In the genomic region with DNA sequence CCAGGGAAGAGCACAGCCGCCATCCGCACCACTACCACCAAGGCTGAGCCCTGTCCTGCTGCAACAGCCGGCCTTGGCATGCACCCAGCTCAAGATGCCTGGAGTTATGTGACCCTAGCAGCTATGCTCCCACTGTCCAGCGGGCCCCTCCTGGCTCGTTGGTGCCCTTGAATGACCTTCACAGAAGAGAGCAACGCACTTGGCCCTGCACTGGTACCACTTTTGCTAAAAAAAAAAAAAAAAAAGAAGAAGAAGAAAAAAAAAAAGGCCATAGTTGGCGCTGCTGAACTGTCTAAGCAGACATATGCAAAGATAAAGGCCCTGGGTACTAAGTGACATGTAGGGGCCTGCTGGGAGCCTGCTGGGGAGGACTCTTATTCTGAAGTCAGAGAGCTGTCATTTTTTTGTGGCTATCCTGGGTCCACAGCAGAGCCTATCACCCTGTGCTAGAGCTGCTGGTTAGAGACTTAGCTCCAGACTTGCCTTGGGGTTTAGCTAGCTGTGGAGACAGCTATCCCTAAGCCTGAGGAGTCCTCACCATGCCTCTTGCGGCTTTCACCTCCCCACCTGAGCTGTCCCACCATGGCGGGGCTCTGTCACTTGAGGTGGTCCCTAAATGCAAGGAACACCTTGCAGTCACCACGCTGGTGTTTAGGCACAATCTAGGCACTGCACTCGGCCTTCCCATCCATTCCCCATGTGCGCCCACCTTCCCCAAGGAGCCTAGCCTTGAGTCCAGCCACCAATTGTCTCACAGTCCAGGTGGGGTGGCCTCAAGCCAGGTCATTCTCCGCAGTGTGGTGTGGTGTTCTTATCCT, we compare ENCODE assay signal across 8 mouse cellular contexts. TPM values are rescaled to one million over a fixed set of nuclear protein-coding genes. Genes with fewer than 3 reads are reported as not detected.
DNase-seq lines count a peak whose midpoint lies in the region; ATAC-seq lines count a peak whose summit lies in the region.

No protein-coding gene starts in this region.

- 73% methylated on average over 13 of the region's 13 CpGs for WGBS in midbrain, embryonic 11.5 days
- WGBS in midbrain, embryonic 10.5 days, result 73% methylated on average over 13 of the region's 13 CpGs
- WGBS in kidney, embryonic 16.5 days, result 53% methylated on average over 13 of the region's 13 CpGs

- DNase-seq in midbrain, embryonic 11.5 days (ENCODE audit: low spot score, missing footprints), result no peak
- DNase-seq in midbrain, embryonic 10.5 days (ENCODE audit: low spot score), result no peak
- peak; percentile 36 for DNase-seq in NIH3T3 (ENCODE audit: low read depth)
- peak; percentile 79 for DNase-seq in gastrocnemius, postnatal 14 days
- no peak for DNase-seq in cerebellum, adult 9-10 months
- DNase-seq in layer of hippocampus, postnatal 10 days (ENCODE audit: low spot score in 2 of 2), result no peak

- no peaks in the 10 kb centered on the region for H3K4me1 ChIP-seq in midbrain, embryonic 11.5 days (ENCODE audit: control insufficient read depth, insufficient read depth, low read length)
- H3K4me1 ChIP-seq in midbrain, embryonic 10.5 days, result peaks cover 16% of the 10 kb centered on the region
- H3K4me1 ChIP-seq in kidney, embryonic 16.5 days (ENCODE audit: insufficient read depth, low read length), result peaks cover 9% of the 10 kb centered on the region

- no peak overlapping the region for H3K9ac ChIP-seq in midbrain, embryonic 11.5 days (ENCODE audit: low read length)
- H3K9ac ChIP-seq in kidney, embryonic 16.5 days (replicated peaks; ENCODE audit: low read length), result no peak overlapping the region

- ATAC-seq in midbrain, embryonic 11.5 days (ENCODE audit: low FRiP score), result peak; percentile 22; the same call in 1 of the 2 replicates
- peak; percentile 75 for ATAC-seq in kidney, embryonic 16.5 days (ENCODE audit: low FRiP score, low TSS enrichment)
- ATAC-seq in megakaryocyte-erythroid progenitor cell, adult 5-6 weeks (replicated peaks; ENCODE audit: low FRiP score, low TSS enrichment, poor library complexity, severe bottlenecking), result peak; percentile 94

- H3K4me3 ChIP-seq in midbrain, embryonic 11.5 days (ENCODE audit: low read depth, low read length), result no peak overlapping the region
- H3K4me3 ChIP-seq in midbrain, embryonic 10.5 days, result no peak overlapping the region
- no peak overlapping the region for H3K4me3 ChIP-seq in kidney, embryonic 16.5 days (ENCODE audit: low read length)

- no peaks in the 10 kb centered on the region for H3K36me3 ChIP-seq in midbrain, embryonic 11.5 days (ENCODE audit: control insufficient read depth, insufficient read depth, low read length)
- H3K36me3 ChIP-seq in midbrain, embryonic 10.5 days, result peaks cover 34% of the 10 kb centered on the region
- peaks cover 5% of the 10 kb centered on the region; the same call in 1 of the 2 replicates for H3K36me3 ChIP-seq in kidney, embryonic 16.5 days (ENCODE audit: insufficient read depth, low read length)

- H3K4me2 ChIP-seq in midbrain, embryonic 11.5 days, result no peak overlapping the region
- no peak overlapping the region for H3K4me2 ChIP-seq in kidney, embryonic 16.5 days (replicated peaks; ENCODE audit: low read depth, low read length)

- intact Hi-C loops in gastrocnemius, postnatal 14 days (cut with DNase I; ENCODE audit: low total_unique reads), result loop anchor here (5.0 kb wide), 1 partner anchor 33 kb away; no protein-coding TSS in a partner anchor

- no peaks in the 10 kb centered on the region for H3K9me3 ChIP-seq in midbrain, embryonic 11.5 days (ENCODE audit: control insufficient read depth, low read length)
- no peaks in the 10 kb centered on the region for H3K9me3 ChIP-seq in midbrain, embryonic 10.5 days (replicated peaks)
- no peaks in the 10 kb centered on the region for H3K9me3 ChIP-seq in kidney, embryonic 16.5 days (ENCODE audit: low read length)

- no peaks in the 10 kb centered on the region for H3K27me3 ChIP-seq in midbrain, embryonic 11.5 days (ENCODE audit: control insufficient read depth, insufficient read depth, low read length)
- H3K27me3 ChIP-seq in midbrain, embryonic 10.5 days (ENCODE audit: low read depth, poor library complexity, severe bottlenecking), result no peaks in the 10 kb centered on the region
- H3K27me3 ChIP-seq in kidney, embryonic 16.5 days (ENCODE audit: insufficient read depth, low read length), result no peaks in the 10 kb centered on the region

- H3K27ac ChIP-seq in midbrain, embryonic 11.5 days (ENCODE audit: low read depth, low read length), result no peak overlapping the region
- H3K27ac ChIP-seq in midbrain, embryonic 10.5 days (replicated peaks), result no peak overlapping the region
- peak overlapping the region; percentile 56; the same call in 1 of the 2 replicates for H3K27ac ChIP-seq in kidney, embryonic 16.5 days (ENCODE audit: low read length)

RNA-seq across cellular contexts. Expression of a gene that starts 5.4 kb away (rescaled TPM):
- polyA plus RNA-seq in midbrain, embryonic 11.5 days (2014; fragmentation: Nextera tagmentation; extraction: Ambion mirVana), result 67.1 and 69.7 TPM in 2 replicates
- 79.0 and 79.2 TPM in 2 replicates for polyA plus RNA-seq in midbrain, embryonic 10.5 days (2016; fragmentation: Nextera tagmentation; extraction: Ambion mirVana)
- 1 to 10 TPM; 4.6 to 6.3 TPM for total RNA-seq in gastrocnemius, postnatal 14 days (2021)
- 56.1 and 59.3 TPM in 2 replicates for polyA plus RNA-seq in kidney, embryonic 16.5 days (2015; fragmentation: Nextera tagmentation; extraction: Ambion mirVana)
- total RNA-seq in megakaryocyte-erythroid progenitor cell, adult 5-6 weeks (2014; fragmentation: Nextera tagmentation), result 29.1 and 66.3 TPM in 2 replicates
- 28.2 and 33.5 TPM in 2 replicates for total RNA-seq in megakaryocyte-erythroid progenitor cell, adult 5-6 weeks (2017)
- total RNA-seq in layer of hippocampus, postnatal 10 days (2021), result 10 to 100 TPM; 44.0 to 46.9 TPM

RNA-seq across cellular contexts. Expression of a gene that starts 12.4 kb away (rescaled TPM):
- polyA plus RNA-seq in midbrain, embryonic 11.5 days (2014; fragmentation: Nextera tagmentation; extraction: Ambion mirVana), result 7.5 and 8.3 TPM in 2 replicates
- polyA plus RNA-seq in midbrain, embryonic 10.5 days (2016; fragmentation: Nextera tagmentation; extraction: Ambion mirVana), result 18.6 and 19.9 TPM in 2 replicates
- total RNA-seq in gastrocnemius, postnatal 14 days (2021), result 100 to 1,000 TPM; 163 to 164 TPM
- 47.5 and 51.7 TPM in 2 replicates for polyA plus RNA-seq in kidney, embryonic 16.5 days (2015; fragmentation: Nextera tagmentation; extraction: Ambion mirVana)
- total RNA-seq in megakaryocyte-erythroid progenitor cell, adult 5-6 weeks (2014; fragmentation: Nextera tagmentation), result 7.5 and 8.2 TPM in 2 replicates
- total RNA-seq in megakaryocyte-erythroid progenitor cell, adult 5-6 weeks (2017), result 14.6 and 30.4 TPM in 2 replicates
- 10 to 100 TPM; 43.3 to 45.2 TPM for total RNA-seq in layer of hippocampus, postnatal 10 days (2021)

RNA-seq across cellular contexts. Expression of a gene that starts 18.9 kb away (rescaled TPM):
- polyA plus RNA-seq in midbrain, embryonic 11.5 days (2014; fragmentation: Nextera tagmentation; extraction: Ambion mirVana), result 47.2 and 52.5 TPM in 2 replicates
- 41.9 and 43.3 TPM in 2 replicates for polyA plus RNA-seq in midbrain, embryonic 10.5 days (2016; fragmentation: Nextera tagmentation; extraction: Ambion mirVana)
- total RNA-seq in gastrocnemius, postnatal 14 days (2021), result 10 to 100 TPM; 10.8 to 13.6 TPM
- polyA plus RNA-seq in kidney, embryonic 16.5 days (2015; fragmentation: Nextera tagmentation; extraction: Ambion mirVana), result 38.9 and 41.2 TPM in 2 replicates
- 38.5 and 42.2 TPM in 2 replicates for total RNA-seq in megakaryocyte-erythroid progenitor cell, adult 5-6 weeks (2014; fragmentation: Nextera tagmentation)
- total RNA-seq in megakaryocyte-erythroid progenitor cell, adult 5-6 weeks (2017), result 9.6 and 19.9 TPM in 2 replicates
- total RNA-seq in layer of hippocampus, postnatal 10 days (2021), result 10 to 100 TPM; 48.5 to 52.3 TPM

RNA-seq across cellular contexts. Expression of a gene that starts 30.7 kb away (rescaled TPM):
- 23.4 and 26.2 TPM in 2 replicates for polyA plus RNA-seq in midbrain, embryonic 11.5 days (2014; fragmentation: Nextera tagmentation; extraction: Ambion mirVana)
- polyA plus RNA-seq in midbrain, embryonic 10.5 days (2016; fragmentation: Nextera tagmentation; extraction: Ambion mirVana), result 51.8 TPM in 2 replicates
- 10 to 100 TPM; 35.9 to 38.8 TPM for total RNA-seq in gastrocnemius, postnatal 14 days (2021)
- 115 and 118 TPM in 2 replicates for polyA plus RNA-seq in kidney, embryonic 16.5 days (2015; fragmentation: Nextera tagmentation; extraction: Ambion mirVana)
- total RNA-seq in megakaryocyte-erythroid progenitor cell, adult 5-6 weeks (2014; fragmentation: Nextera tagmentation), result 95.9 and 113 TPM in 2 replicates
- 40.2 and 68.5 TPM in 2 replicates for total RNA-seq in megakaryocyte-erythroid progenitor cell, adult 5-6 weeks (2017)
- total RNA-seq in layer of hippocampus, postnatal 10 days (2021), result 10 to 100 TPM; 14.7 to 15.1 TPM

RNA-seq across cellular contexts. Expression of a gene that starts 30.7 kb away (rescaled TPM):
- 420 and 441 TPM in 2 replicates for polyA plus RNA-seq in midbrain, embryonic 11.5 days (2014; fragmentation: Nextera tagmentation; extraction: Ambion mirVana)
- 540 and 645 TPM in 2 replicates for polyA plus RNA-seq in midbrain, embryonic 10.5 days (2016; fragmentation: Nextera tagmentation; extraction: Ambion mirVana)
- total RNA-seq in gastrocnemius, postnatal 14 days (2021), result 10 to 100 TPM in 1 of 2 experiments, 1 to 10 TPM in 1; 9.6 to 14.4 TPM
- polyA plus RNA-seq in kidney, embryonic 16.5 days (2015; fragmentation: Nextera tagmentation; extraction: Ambion mirVana), result 483 and 495 TPM in 2 replicates
- total RNA-seq in megakaryocyte-erythroid progenitor cell, adult 5-6 weeks (2014; fragmentation: Nextera tagmentation), result 185 and 237 TPM in 2 replicates
- 127 and 184 TPM in 2 replicates for total RNA-seq in megakaryocyte-erythroid progenitor cell, adult 5-6 weeks (2017)
- total RNA-seq in layer of hippocampus, postnatal 10 days (2021), result 10 to 100 TPM in 1 of 2 experiments, 1 to 10 TPM in 1; 9.8 to 10.9 TPM

Comparison
In these comparisons a context has a peak if more than half of its experiments do, and no peak if none do; other contexts are left out.
1. ATAC-seq: peak in every context shown above with its lines; median percentile 94 in megakaryocyte-erythroid progenitor cell, adult 5-6 weeks; 75 in kidney, embryonic 16.5 days; 22 in midbrain, embryonic 11.5 days.
2. DNase-seq: peak in NIH3T3 (single experiment) and gastrocnemius, postnatal 14 days (single experiment); none in midbrain, embryonic 11.5 days (single experiment), midbrain, embryonic 10.5 days (single experiment), cerebellum, adult 9-10 months (single experiment) and layer of hippocampus, postnatal 10 days (0 of 2).
3. RNA of a gene that starts 5.4 kb away (total RNA-seq): 28.2 to 66.3 TPM in megakaryocyte-erythroid progenitor cell, adult 5-6 weeks and 44.0 to 46.9 TPM in layer of hippocampus, postnatal 10 days; 4.6 to 6.3 TPM in gastrocnemius, postnatal 14 days; every median in the first group is over 4 times any median in the second.